Mouse (Mus musculus) gastrocnemius, adult 18-20 months (tissue): ENCODE measurements around the gene Taf12. TPM values are rescaled to one million over a fixed set of nuclear protein-coding genes. Genes with fewer than 3 reads are reported as not detected.

Experiments used
- DNase-seq: peaks from one replicate; pipeline ENCODE4 v3.0.0; 2021; ENCODE audit warnings: low spot score
- total RNA-seq, 2 experiments: library from RNA; stranded (reverse); gene quantifications; 2 replicates each; pipeline ENCODE4 v1.2.3; 2021

The Taf12 gene
- total RNA-seq, 2 experiments from 2014 or later: 34.4 to 37.3 TPM

DNA sequence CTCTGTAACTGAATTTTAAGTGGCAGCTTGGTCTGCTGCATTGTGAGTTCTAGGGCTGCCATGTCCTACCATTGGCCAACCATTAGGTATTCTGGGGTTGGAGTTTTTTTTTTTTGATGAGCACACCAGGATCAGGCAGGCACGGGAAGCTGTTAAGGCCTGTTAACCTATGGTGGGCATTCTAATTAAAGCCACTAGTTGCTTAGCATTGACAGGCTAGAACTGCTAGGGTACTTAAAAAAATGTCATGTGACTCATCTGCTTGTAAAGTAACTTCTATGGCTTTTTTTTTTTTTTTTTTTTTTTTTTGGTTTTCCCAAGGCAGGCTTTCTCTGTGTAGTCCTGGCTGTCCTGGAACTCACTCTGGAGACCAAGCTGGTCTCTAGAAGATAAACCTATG lies 37.0 kb downstream of the Taf12 start:
- DNase-seq: no peak

- no peak for DNase-seq
Observed at GRCm38 (mm10) chr4:132311801-132312200, 37.6 kb downstream of the Taf12 start.

DNA sequence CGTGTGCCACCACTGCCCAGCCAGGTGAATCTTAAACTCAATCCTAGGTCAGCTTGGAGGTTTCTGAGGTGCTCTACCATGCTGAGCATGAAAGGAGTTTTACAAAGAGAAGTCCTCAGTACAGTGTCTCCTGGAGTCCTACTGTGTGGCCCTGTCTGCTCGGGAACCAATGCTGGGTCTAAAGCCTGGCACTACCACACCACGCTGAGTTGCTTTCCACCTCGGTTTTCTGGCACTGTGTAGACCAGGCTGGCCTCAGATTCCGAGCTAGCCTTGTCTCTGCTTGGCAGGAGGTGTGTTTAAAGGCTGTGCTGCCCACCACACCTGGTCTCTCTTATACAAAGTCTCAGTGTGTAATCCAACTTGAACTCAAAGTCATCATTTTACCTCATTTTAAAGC lies 38.5 kb downstream of the Taf12 start:
- no peak for DNase-seq

- DNase-seq: no peak
Observed at GRCm38 (mm10) chr4:132315711-132316110, 41.5 kb downstream of the Taf12 start.

DNA sequence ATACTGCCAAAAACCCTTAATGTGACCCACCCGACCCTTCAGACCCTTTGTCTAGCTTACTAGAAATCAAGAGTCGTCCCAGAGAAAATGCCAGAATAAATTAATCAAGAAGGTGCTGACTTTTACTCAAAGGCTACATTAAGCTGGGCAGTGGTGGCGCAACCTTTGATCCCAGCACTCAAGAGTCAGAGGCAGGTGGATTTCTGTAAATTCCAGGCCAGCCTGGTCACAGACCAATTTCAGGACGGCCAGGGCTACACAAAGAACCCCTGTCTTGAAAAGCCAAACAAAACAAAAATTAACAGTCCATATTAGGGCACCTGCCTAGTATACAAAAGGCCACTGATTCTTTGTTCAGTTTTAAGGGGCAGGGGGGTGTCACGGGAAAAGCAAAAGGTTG lies 52.3 kb downstream of the Taf12 start:
- no peak for DNase-seq

DNA sequence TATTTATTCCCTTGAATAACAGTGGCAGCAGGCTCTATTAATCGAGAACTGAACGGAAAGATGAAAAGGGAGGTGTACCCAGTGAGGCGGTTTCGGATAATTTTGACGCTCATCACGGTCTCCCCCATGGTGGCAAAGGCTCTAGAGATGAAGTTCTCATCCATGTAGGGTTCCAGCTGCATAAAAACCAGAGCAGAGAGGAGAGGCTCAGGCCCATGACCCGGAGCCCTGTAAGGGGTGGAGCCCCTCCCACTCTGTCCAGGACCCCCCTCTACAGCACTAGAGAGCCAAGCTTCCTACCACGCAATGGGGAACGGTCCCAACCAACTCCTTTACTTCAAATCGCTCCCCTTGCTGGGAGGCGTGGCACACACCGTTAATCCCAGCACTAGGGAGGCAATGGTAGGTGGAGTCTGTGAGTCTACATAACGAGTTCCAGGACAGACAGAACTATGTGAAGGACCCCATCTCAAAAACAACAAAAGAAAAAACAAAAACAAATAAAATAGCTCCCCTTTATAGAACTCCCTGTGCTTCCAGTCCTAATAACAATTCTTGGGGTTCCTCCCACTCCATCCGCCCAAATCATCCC lies 54.3 kb downstream of the Taf12 start:
- DNase-seq: no peak

DNA sequence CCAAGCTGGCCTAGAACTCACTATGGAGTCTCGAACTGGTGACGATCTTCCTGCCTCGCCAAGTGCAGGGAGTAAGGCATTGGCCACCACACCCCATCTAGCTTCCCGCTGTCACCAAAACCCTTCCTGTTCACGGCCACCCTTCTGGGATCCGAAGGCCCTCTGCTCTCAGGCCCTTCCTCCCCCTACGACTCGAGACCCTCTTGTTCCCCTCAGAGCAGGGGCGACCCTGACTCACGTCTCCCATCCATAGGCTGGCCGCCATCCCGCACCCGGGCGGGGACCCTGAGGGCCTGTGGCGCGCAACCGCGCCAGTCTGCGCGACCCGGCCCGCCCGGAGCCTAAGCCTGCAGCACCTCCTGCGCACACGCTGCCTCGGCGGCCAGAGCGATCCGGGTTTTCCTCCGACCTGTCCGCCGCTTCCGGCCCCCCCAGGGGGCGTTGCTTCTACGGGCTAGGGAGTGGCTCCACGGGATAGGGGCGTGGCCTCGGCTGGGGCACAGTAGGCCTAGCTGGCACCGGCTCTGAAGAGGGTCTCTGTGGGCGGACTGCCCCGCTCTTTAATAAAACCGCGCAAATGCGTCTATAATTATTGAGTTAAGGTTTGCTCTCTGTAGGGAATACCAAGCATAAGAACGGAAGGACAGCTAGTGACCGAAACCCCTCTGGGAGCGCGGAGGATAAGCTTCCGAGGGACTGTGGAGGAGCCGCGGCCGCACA lies 55.1 kb downstream of the Taf12 start, which contains the start of gene Trnau1ap:
Trnau1ap (minus strand) TSS at position 424 of the 720 bp plus-strand sequence.
- DNase-seq: peak; percentile 90

DNA sequence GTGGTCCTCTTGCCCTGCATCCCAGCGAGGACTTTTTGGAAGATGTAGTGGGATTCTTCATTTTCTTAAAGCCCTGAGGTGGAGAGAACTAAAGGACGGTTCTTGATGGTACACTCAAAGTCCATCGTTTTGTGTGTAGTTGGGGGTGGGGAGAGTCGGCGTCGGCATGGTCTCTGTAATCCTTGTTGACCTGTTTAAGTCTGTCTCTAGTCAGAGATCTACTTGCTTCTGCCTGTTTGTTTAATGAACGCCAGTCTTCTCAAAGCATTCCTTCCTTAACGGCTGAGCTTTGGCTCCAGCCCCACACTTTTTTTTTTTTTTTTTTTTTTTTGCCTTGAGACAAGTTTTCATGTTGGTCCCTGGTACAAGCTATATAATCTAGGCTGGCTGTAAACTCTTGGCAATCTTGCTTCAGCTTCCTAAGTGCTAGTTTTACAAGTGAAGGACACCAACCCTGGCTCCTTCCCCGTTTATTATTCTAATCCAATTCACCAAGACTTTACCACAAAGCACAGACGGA lies 55.7 kb downstream of the Taf12 start:
- no peak for DNase-seq

GRCm38 (mm10) chr4:132331960-132332359 lies 57.8 kb downstream of the Taf12 start:
- DNase-seq: no peak

GRCm38 (mm10) chr4:132332880-132333279 lies 58.7 kb downstream of the Taf12 start:
- no peak for DNase-seq

DNA sequence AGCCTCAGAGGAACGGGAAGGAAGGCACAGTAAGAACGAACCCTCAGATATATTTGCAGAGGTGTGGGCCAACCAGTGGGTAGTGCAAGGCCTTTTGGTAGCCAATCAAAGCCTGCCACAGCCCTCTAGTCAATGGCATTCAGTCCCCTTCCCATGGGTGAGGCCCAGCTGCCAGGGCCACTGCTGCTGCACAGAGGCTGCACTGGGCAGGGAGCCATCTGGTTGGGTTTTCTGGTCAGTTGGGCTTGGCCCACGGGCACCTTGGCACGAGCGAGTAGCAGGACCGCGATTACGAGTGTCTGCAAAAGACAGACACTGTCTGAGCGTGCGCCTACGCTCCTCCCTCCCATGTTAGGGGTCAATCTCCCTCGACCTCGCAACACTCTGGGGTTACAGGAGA lies 64.8 kb downstream of the Taf12 start:
- DNase-seq: peak; percentile 34

GRCm38 (mm10) chr4:132341451-132341850 lies 67.3 kb downstream of the Taf12 start:
- DNase-seq: no peak

- DNase-seq: no peak
Observed at GRCm38 (mm10) chr4:132344403-132345134, 70.4 kb downstream of the Taf12 start.

Other genes with a start within 250 kb of the Taf12 start
- gene Gm10300, start 199.7 kb upstream of the Taf12 start, total RNA-seq: under 1 TPM in 1 of 2 experiments, not detected in 1; 0.09 TPM
- 100 to 1,000 TPM; 108 to 134 TPM for gene Epb41, start 199.1 kb upstream of the Taf12 start, total RNA-seq
- under 1 TPM; 0.07 TPM for gene Oprd1, start 129.9 kb upstream of the Taf12 start, total RNA-seq
- gene Ythdf2, start 62.1 kb upstream of the Taf12 start, total RNA-seq: 10 to 100 TPM; 29.7 to 29.8 TPM
- gene Gmeb1, start 12.8 kb upstream of the Taf12 start, total RNA-seq: 1 to 10 TPM; 6.7 to 8.0 TPM
- gene Rab42, start 29.0 kb downstream of the Taf12 start, total RNA-seq: under 1 TPM in 1 of 2 experiments, not detected in 1; 0.31 TPM
- 10 to 100 TPM in 1 of 2 experiments, 1 to 10 TPM in 1; 9.9 to 11.4 TPM for gene Trnau1ap, start 55.2 kb downstream of the Taf12 start, total RNA-seq
- 1 to 10 TPM; 5.6 to 7.7 TPM for gene Rcc1, start 79.2 kb downstream of the Taf12 start, total RNA-seq
- 10 to 100 TPM; 12.8 to 13.7 TPM for gene Phactr4, start 148.1 kb downstream of the Taf12 start, total RNA-seq
- gene Med18, start 189.5 kb downstream of the Taf12 start, total RNA-seq: 1 to 10 TPM; 2.6 TPM
- 1 to 10 TPM; 2.1 to 2.5 TPM for gene Sesn2, start 236.1 kb downstream of the Taf12 start, total RNA-seq